Mouse (Mus musculus) forebrain, embryonic 10.5 days (tissue): ENCODE measurements around the gene Col2a1. TPM values are rescaled to one million over a fixed set of nuclear protein-coding genes. Genes with fewer than 3 reads are reported as not detected.

ENCODE experiments used
- DNase-seq: peaks from one replicate; pipeline ENCODE4 v3.0.0-alpha.2; 2017; ENCODE audit warnings: low spot score; ENCODE audit errors: extremely low spot score
- H3K27ac ChIP-seq: fragments of 300-500 bp; sonication (generic); 2 replicates; pipeline ENCODE4 v1.5.1; 2016; ENCODE audit warnings: mild to moderate bottlenecking
- H3K27me3 ChIP-seq: fragments of 300-500 bp; sonication (generic); 2 replicates; pipeline ENCODE4 v1.6.1; 2016; ENCODE audit warnings: mild to moderate bottlenecking; ENCODE audit not compliant: poor library complexity, severe bottlenecking
- H3K36me3 ChIP-seq: fragments of 300-500 bp; sonication (generic); replicated peaks from 2 replicates; pipeline ENCODE4 v1.6.1; 2016; ENCODE audit warnings: mild to moderate bottlenecking, moderate library complexity
- H3K4me1 ChIP-seq: fragments of 300-500 bp; sonication (generic); 2 replicates; pipeline ENCODE4 v1.6.1; 2016
- H3K4me3 ChIP-seq: fragments of 300-500 bp; sonication (generic); 2 replicates; pipeline ENCODE4 v1.5.1; 2016; ENCODE audit warnings: mild to moderate bottlenecking, moderate library complexity
- H3K9me3 ChIP-seq: fragments of 300-500 bp; sonication (generic); 2 replicates; pipeline ENCODE4 v1.6.1; 2016; ENCODE audit warnings: mild to moderate bottlenecking, moderate library complexity
- WGBS: fragments of 180-500 bp; shearing (Covaris S2); methylation state at CpG from one replicate; pipeline ENCODE4 v1.1.7; 2016; 5-methylcytosine and 5-hydroxymethylcytosine counted together
- polyA plus RNA-seq: library from polyadenylated mRNA; unstranded; fragments of >200 nt; fragmentation: Nextera tagmentation; extraction: Ambion mirVana; gene quantifications from 2 replicates; pipeline ENCODE4 v1.2.1, GENCODE M21; 2016

Gene Col2a1
- polyA plus RNA-seq, 1 experiment from 2014 or later: 183 TPM

GRCm38 (mm10) chr15:97929259-97929824, 75.2 kb downstream of the Col2a1 start:
- Histone ChIP-seq H3K27me3 (no peaks in the 10 kb centered on the region), H3K9me3 (no peaks in the 10 kb centered on the region), H3K36me3 (no peaks in the 10 kb centered on the region), H3K4me3 (no peak overlapping the region), H3K27ac (no peak overlapping the region), H3K4me1 (no peaks in the 10 kb centered on the region)
- DNase-seq: no peak
- WGBS: 78% methylated on average over 13 of the region's 13 CpGs

- no peaks in the 10 kb centered on the region for H3K27me3 ChIP-seq
- no peak for DNase-seq
- H3K4me3 ChIP-seq: no peak overlapping the region
- H3K36me3 ChIP-seq: no peaks in the 10 kb centered on the region
- no peak overlapping the region for H3K27ac ChIP-seq
- 81% methylated on average over 6 of the region's 6 CpGs for WGBS
- H3K4me1 ChIP-seq: no peaks in the 10 kb centered on the region
- H3K9me3 ChIP-seq: no peaks in the 10 kb centered on the region
Observed at GRCm38 (mm10) chr15:97927821-97928220, 76.7 kb downstream of the Col2a1 start.

GRCm38 (mm10) chr15:97927018-97927417, 77.5 kb downstream of the Col2a1 start:
- Histone ChIP-seq H3K36me3 (no peaks in the 10 kb centered on the region), H3K4me3 (no peak overlapping the region), H3K27ac (no peak overlapping the region), H3K27me3 (no peaks in the 10 kb centered on the region), H3K4me1 (no peaks in the 10 kb centered on the region), H3K9me3 (no peaks in the 10 kb centered on the region)
- no peak for DNase-seq
- 85% methylated on average over 4 of the region's 4 CpGs for WGBS

Other genes with a start within 250 kb of the Col2a1 start
- gene Rapgef3, start 236.7 kb downstream of the Col2a1 start, polyA plus RNA-seq: 5.4 and 6.3 TPM in 2 replicates
- 28.7 and 32.2 TPM in 2 replicates for gene Slc48a1, start 226.2 kb downstream of the Col2a1 start, polyA plus RNA-seq
- 21.6 and 25.3 TPM in 2 replicates for gene Hdac7, start 160.2 kb downstream of the Col2a1 start, polyA plus RNA-seq
- 0.49 and 0.67 TPM in 2 replicates for gene Vdr, start 94.1 kb downstream of the Col2a1 start, polyA plus RNA-seq
- gene Tmem106c, start 40.5 kb downstream of the Col2a1 start, polyA plus RNA-seq: 39.2 and 43.2 TPM in 2 replicates
- gene Pfkm, start 87.9 kb upstream of the Col2a1 start, polyA plus RNA-seq: 37.8 and 38.2 TPM in 2 replicates
- 48.9 and 49.4 TPM in 2 replicates for gene Senp1, start 89.0 kb upstream of the Col2a1 start, polyA plus RNA-seq
- gene Asb8, start 160.9 kb upstream of the Col2a1 start, polyA plus RNA-seq: 40.7 and 40.8 TPM in 2 replicates
- 4.4 and 4.6 TPM in 2 replicates for gene Ccdc184, start 162.5 kb upstream of the Col2a1 start, polyA plus RNA-seq
- gene Olfr288, start 190.8 kb upstream of the Col2a1 start, polyA plus RNA-seq: not detected in 2 replicates
- not detected in 2 replicates for gene Gm44579, start 216.3 kb upstream of the Col2a1 start, polyA plus RNA-seq
- not detected in 2 replicates for gene Olfr287, start 216.4 kb upstream of the Col2a1 start, polyA plus RNA-seq
- gene Olfr286, start 229.8 kb upstream of the Col2a1 start, polyA plus RNA-seq: not detected in 2 replicates